Mouse (Mus musculus) heart, postnatal 36 days (tissue): Measurements from ENCODE around the gene Cldn4. TPM values are rescaled to one million over a fixed set of nuclear protein-coding genes. Genes with fewer than 3 reads are reported as not detected.
"Not testable (repeated sequence)": the region's sequence is repeated elsewhere in the genome, so short reads cannot be mapped to it uniquely, and the experiment has no call there.

Source experiments
- DNase-seq, 2 experiments: peaks; one replicate each; pipeline ENCODE4 v3.0.0; 2021 to 2022
- intact Hi-C: fragments of 180-260 bp; cut with DNase I; formaldehyde crosslinking; loops from one replicate; pipeline ENCODE4 v1.15.1; 2025
- total RNA-seq, 2 experiments: library from RNA; stranded (reverse); gene quantifications; 2 replicates each; pipeline ENCODE4 v1.2.3; 2021

Cldn4 gene
- total RNA-seq, 2 experiments from 2014 or later, result not detected

DNA sequence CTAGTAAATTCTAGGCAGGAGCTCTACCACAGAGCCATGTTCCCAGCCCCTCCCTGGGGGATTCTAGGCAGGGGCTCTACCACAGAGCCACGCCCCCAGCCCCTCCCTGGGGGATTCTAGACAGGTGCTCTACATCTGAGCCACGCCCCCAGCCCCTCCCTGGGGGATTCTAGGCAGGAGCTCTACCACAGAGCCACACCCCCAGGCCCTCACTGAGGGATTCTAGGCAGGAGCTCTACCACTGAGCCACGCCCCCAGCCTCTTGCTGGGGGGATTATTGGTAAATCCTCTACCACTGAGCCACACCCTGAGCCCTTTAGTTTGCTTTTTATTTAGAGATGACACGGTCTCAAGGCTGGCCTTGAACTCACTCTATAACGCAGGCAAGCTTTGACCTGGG lies 13.0 kb downstream of the Cldn4 start:
- intact Hi-C loops, result loop anchor here (1.0 kb wide), 1 partner anchor 32 kb away; no protein-coding TSS in a partner anchor
- not testable (repeated sequence) for DNase-seq

- intact Hi-C loops, result no loop called here
- DNase-seq, result no peak
These were observed 13.5 kb downstream of the Cldn4 start for GRCm38 (mm10) chr5:134933281-134933680.

GRCm38 (mm10) chr5:134932903-134933276 lies 13.8 kb downstream of the Cldn4 start:
- intact Hi-C loops, result no loop called here
- peak; percentile 58 to 59 for DNase-seq

DNA sequence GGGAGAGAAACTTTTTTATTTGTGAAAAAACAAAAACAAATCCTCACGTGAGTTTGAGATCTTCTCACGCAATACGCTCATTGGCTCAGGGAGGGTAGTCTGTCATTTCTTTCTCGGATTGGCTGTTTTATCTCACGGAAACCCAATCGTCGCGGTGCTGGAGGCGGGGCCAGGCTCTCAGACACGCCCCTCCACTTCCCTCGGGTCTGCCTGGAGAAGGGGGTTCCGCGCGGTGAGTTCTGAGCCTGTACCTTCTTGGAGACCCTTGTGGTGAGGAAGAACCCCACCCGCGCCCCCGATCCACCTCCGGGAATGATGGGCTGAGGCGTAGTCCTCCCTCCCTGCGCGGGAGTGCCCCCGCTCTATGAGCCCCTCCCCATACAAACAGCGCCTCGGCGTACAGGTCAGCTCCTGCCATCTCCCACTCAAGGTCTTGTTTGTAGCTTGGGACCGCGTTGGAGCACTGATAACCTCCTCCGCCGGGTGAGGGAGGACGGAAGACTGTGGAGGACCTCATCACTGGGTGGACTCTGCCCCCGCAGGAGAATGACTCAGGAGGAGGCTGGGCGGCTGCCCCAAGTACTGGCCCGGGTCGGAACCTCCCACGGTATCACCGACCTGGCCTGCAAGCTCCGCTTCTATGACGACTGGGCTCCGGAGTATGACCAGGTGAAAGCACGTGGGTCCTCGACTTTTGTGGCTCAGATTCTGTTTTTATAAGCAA lies 14.4 kb downstream of the Cldn4 start, which contains the start of gene Mettl27:
TSS of gene Mettl27 (plus strand) at position 190 of the 724 bp plus-strand sequence.
- intact Hi-C loops, result no loop called here
- peak; percentile 83 to 85 for DNase-seq

GRCm38 (mm10) chr5:134929988-134930387 lies 16.7 kb downstream of the Cldn4 start:
- intact Hi-C loops, result no loop called here
- no peak for DNase-seq

DNA sequence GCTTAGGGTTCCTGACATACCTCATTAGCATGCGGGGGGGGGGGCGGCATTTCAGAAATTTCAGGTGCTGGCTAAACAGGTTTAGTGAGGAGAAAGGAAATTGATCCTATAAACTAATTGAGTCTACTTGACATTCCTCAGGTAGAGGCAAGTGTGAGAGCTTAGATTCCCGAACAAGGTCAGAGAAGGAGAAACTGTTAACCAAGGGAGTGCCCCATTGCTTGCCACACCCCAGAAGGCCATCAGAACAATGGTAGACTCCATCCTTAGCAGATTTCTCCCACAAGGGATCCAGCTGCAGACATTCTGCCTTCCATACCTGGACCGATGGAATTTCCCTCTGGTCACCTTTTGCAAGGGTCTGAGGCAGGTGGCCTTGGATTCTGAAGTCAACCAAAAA lies 20.0 kb downstream of the Cldn4 start:
- intact Hi-C loops, result no loop called here
- no peak for DNase-seq

DNA sequence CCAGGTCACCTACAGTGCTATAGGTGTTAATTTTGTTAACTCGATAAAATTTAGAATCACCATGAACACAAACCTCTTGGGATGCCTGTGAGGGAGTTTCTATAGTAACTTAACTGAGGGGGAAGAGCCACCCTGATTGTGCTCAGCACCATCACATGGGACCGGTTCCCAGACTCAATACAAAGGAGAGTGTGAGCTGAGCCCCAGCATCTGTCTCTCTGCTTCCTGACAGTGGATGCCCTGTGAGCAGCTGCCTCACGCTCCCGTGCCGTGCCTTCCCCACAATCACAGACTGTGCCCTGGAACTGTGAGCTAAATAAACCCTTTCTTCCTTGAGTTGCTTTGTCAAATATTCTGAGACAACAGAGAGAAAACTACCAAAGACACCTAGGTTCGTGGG lies 23.6 kb downstream of the Cldn4 start:
- DNase-seq, result no peak
- intact Hi-C loops, result no loop called here

DNA sequence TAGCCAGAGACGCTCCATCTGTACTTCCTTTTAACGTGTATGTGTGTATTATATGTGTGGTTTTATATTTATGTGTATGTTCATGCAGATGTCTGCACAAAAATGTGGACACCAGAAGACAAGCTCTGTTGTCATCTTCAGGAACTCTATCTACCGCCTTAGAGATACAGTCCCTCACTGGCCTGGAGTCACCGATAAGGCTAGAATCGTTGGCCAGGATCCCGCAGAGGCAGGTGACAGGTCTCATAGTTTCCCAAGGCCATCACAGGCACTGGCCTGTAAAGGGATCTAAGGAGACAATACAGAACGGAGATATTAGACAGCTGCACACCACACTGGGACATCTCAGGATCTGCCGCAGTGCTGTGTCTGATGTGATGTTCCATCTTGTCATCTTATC lies 25.6 kb downstream of the Cldn4 start:
- DNase-seq, result no peak
- intact Hi-C loops, result no loop called here

GRCm38 (mm10) chr5:134920106-134920687 lies 26.5 kb downstream of the Cldn4 start:
- intact Hi-C loops, result no loop called here

GRCm38 (mm10) chr5:134919097-134919496 lies 27.6 kb downstream of the Cldn4 start:
- intact Hi-C loops, result no loop called here
- no peak for DNase-seq

More at GRCm38 (mm10) chr5:134920106-134920687, 26.5 kb downstream of the Cldn4 start:
- no peak for DNase-seq

DNA sequence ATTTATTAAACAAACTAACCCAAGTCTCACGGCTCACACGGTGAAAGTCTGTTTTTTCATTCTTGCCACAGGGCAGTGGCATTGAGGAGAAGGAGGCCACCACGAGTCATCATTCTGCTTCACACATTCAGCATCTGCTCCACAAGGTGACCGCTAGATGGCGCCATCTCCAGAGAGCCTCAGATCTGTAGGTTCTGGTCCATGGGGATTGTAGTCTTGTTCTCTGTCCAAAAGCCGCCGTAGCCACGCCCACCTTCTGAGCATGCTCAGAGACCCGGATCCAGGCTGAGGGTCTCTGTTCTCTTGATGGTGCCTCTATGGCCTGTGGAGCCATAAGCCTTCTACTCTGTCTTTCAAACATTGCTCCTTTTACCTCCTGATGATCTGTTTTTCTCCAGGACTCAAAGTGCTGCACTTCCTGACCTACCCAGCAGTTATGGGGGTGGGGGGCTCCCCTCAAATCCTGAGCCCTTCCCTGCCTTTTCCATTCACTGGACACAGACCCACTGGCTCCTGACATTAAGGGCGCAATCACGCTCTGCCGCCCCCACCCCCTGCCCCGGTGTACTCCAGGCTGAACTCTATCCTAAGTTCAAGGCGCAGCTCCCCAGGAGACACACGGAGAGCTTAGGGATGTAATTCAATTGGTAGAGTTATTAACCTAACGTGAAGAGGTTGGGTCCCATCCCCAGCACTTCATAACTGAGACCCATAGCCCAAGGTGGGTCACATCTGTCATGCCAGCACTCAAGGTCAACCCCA lies 28.5 kb downstream of the Cldn4 start:
- intact Hi-C loops, result no loop called here
- DNase-seq, result peak; percentile 34 to 61

DNA sequence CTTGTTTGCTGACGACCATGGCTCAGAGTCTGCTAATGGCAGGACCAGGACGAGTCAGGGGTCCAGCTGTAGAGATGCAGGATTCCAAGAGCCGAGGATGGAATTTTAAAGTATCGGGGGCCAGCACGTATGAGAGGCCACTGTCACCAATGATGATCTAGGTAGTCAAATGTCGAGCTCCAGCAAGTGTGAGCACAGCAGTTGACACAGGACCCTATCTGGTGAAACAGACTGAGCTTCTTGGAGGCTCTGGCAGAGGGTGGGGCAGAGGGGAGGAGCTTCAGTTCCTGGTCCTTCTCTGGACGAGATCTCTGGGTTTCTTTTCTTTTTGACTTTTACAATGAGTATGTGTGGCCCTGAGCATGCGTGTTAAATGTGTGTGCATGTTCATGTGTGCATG lies 31.4 kb downstream of the Cldn4 start, which contains the start of gene Cldn13:
TSS of gene Cldn13 (minus strand) at position 216 of the 400 bp plus-strand sequence.
- no peak for DNase-seq
- intact Hi-C loops, result no loop called here

DNA sequence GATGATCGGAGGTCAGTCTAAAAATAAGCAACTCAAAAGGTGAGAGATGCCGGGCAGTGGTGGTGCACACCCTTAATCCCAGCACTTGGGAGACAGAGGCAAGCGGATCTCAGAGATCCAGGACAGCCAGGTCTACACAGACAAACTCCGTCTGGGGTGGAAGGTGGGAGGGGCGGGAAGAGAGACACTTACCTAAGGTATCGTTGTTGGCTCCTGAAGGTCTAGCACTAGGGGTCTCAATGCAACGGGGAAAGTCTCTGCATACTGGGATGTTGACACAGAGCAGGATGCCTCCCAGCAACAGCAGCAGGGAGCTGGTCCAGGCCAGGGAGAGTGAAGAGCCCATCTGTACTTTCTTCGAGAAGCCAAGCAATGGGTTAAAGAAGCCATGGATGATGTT lies 32.2 kb downstream of the Cldn4 start:
- no peak for DNase-seq
- intact Hi-C loops, result no loop called here

DNA sequence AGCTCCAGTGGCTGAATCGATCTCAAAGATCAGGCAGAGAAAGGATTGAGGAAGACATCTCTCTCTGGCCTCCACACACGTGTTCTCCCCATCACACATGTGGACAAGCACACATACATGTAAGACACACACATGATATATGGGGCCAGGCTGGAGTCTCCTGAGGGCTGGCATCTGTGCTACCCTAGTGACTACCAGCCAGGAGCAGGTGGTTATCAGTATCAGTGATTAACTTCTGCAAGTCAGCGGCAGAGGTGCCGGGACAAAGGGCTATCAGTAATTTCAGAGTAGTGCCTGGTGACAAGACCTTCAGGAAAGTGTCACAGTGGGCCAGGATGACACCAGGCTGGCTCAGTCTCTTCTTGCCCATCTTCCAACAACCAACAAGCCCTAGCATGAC lies 33.0 kb downstream of the Cldn4 start:
- DNase-seq, result no peak
- intact Hi-C loops, result no loop called here

DNA sequence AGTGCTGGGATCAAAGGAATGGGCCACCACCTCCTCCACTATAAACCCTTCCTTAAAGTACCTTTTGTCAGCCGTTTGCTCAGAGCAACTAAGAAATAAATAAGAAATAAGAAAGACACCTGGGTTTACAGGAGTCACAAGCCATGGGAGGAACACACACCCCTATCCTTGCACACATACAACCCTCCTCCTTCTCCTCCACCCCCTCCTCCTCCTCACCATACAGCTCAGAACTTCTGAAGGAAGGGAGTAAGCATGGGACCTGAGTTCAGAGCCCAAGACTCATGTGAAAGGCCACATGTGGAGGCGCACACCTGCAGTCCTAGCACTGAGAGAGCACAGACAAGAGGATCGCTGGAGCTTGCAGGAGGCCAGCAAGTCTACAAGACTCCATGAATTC lies 33.4 kb downstream of the Cldn4 start:
- intact Hi-C loops, result no loop called here
- DNase-seq, result no peak

- intact Hi-C loops, result no loop called here
- no peak for DNase-seq
These were observed 34.8 kb downstream of the Cldn4 start for GRCm38 (mm10) chr5:134911901-134912300.

- peak; percentile 91 to 95 for DNase-seq
- intact Hi-C loops, result loop anchor here (1.0 kb wide), 1 partner anchor 58 kb away; no protein-coding TSS in a partner anchor
These were observed 39.6 kb downstream of the Cldn4 start for GRCm38 (mm10) chr5:134907135-134907534.

DNA sequence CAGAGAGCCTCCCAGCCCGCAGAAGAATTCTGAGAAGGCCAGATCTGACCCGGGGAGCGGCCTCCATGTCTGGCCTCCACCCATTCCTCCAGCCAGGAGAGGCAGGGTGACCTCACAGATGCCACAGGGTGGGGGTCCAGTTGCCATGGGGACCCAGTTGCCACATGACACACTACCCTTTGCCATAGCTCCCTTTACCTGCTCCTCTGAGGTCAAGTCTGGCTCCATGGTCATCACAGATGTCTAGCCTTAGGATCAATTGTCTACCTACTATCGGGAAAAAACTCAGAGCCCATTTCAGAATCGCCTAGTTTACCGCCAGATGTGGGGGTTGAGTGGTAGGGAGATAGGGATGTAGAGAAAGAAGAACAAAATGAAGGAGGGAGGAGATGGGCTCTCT lies 40.1 kb downstream of the Cldn4 start, which contains the start of gene Tmem270:
TSS of gene Tmem270 (minus strand) at position 101 of the 400 bp plus-strand sequence.
- intact Hi-C loops, result loop anchor here (1.0 kb wide), 1 partner anchor 59 kb away; no protein-coding TSS in a partner anchor

GRCm38 (mm10) chr5:134901644-134902027 lies 45.1 kb downstream of the Cldn4 start:
- intact Hi-C loops, result loop anchor here (1.0 to 5.0 kb wide), 5 partner anchors 19 to 407 kb away; no protein-coding TSS in a partner anchor

More for the DNA sequence above, 40.1 kb downstream of the Cldn4 start, which contains the start of gene Tmem270:
- no peak for DNase-seq

DNA sequence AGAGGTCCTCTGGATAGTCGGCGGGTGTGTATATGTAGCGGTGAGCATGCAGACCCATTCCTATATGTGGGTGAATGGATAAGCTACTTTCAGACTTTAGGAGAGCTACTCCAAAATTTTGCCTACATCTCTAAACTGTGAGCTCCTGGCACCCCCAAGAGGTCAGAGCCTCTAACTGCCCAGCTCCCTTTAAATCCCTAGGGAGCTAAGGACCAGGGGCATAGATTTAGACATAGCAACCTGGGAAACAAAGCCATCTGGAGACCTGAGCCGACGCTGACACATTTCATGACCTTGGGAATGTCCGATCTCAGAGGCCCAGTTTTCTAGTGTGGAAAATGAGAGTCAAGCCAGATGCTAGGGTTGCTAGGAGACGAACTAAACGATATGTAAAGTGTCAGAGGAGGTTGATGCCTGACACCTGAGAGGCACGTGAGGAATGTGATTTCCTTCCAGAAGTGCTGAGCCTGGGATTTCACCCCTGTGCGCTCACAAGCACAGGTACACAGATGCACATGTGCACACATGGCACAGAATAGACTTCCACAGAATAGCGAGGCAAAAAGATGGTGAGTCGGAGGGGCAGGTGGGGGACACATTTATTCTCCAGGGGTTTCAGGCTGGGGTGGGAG lies 45.6 kb downstream of the Cldn4 start:
- DNase-seq, result peak; percentile 62 to 64
- intact Hi-C loops, result loop anchor here (1.0 to 5.0 kb wide), 5 partner anchors 19 to 406 kb away; no protein-coding TSS in a partner anchor

More at GRCm38 (mm10) chr5:134901644-134902027, 45.1 kb downstream of the Cldn4 start:
- DNase-seq, result no peak
